Mouse (Mus musculus) bone marrow macrophage, adult 2 months (primary cell): ENCODE measurements around the gene Pirb.

Experiments used
- CTCF ChIP-seq: IDR thresholded peaks from 2 replicates; pipeline ENCODE4 v1.5.1; 2012; ENCODE audit warnings: low read depth, mild to moderate bottlenecking, low read length, moderate library complexity
- POLR2A ChIP-seq: IDR thresholded peaks from 2 replicates; pipeline ENCODE4 v1.6.1; 2012; ENCODE audit warnings: mild to moderate bottlenecking, low read depth, low read length, borderline replicate concordance

DNA sequence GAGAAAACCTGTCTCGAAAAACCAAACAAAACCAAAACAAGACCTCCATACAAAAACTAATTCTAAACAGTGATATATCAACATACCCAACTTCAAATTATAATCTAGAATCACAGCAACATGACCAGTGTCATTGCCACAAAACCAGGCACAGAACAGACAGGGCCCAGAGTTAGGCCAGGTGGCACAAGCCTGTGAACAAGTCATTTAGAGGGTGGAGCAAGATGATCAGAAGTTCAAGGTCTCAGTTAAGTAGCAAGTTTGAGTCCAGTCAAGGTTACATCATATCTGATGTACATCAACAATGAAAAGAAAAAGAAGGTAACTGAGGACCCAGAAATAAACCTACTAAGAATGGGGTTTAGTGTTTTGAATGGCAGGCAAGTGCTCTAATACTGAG is 11.2 kb downstream of the Pirb start:
- TF ChIP-seq POLR2A (no peak), CTCF (no peak)
